Mouse (Mus musculus): ENCODE measurements around the gene Gse1. TPM values are rescaled to one million over a fixed set of nuclear protein-coding genes. Genes with fewer than 3 reads are reported as not detected.

Gse1 gene
- total RNA-seq, 1 experiment = 21.4 TPM

DNA sequence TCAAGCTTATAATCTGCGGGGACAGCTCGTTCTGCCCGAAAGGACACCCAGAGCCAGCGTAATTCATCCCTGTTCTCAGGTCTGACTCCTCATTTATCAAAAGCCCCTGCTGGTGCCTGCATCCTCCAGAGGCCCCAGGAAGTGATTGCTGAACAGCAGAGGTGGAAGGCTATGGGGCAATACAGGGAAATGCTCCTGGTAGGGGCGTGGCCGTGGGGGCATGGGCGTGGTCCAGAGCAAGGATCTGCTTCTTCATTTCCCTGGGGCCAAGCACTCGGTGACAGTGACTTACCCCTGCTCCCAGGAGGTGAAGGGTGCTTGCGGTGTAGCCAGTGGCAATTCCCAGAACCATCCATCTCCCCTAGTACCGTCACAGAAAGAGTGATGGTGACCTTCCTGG, 217.0 kb downstream of the Gse1 start:
- no peak for TF ChIP-seq ZNF384 (IDR thresholded peaks at IDR 0.05; ENCODE audit: low read depth, low read length)
- no peak for TF ChIP-seq CHD2 (IDR thresholded peaks at IDR 0.05; ENCODE audit: low read depth, low read length)
- no peak for TF ChIP-seq MAFK (IDR thresholded peaks at IDR 0.05; ENCODE audit: insufficient read depth, low read depth, low read length)
- TF ChIP-seq HCFC1 (IDR thresholded peaks at IDR 0.05; ENCODE audit: borderline replicate concordance, insufficient read depth, low read length) = no peak
- no peak for TF ChIP-seq ZC3H11A (IDR thresholded peaks at IDR 0.05; ENCODE audit: borderline replicate concordance, low read depth, low read length)
- H3K4me3 ChIP-seq (ENCODE audit: insufficient read depth in 1 of 2, low read depth in 1 of 2, low read length in 2 of 2, poor library complexity in 1 of 2, severe bottlenecking in 1 of 2) = no peak overlapping the region
- no peak overlapping the region for H3K9ac ChIP-seq (ENCODE audit: insufficient read depth, low read depth, low read length, poor library complexity, severe bottlenecking)
- in situ Hi-C loops (cut with MboI; ENCODE audit: low sequenced_read_pairs in 2 of 2, unreplicated experiment in 2 of 2) = no loop called here
- DNase-seq (ENCODE audit: low read depth, low spot score) = no peak
- no peaks in the 10 kb centered on the region for H3K9me3 ChIP-seq (ENCODE audit: control insufficient read depth, insufficient read depth, low read depth, low read length)
- H3K36me3 ChIP-seq (ENCODE audit: control insufficient read depth, insufficient read depth, low read length, poor library complexity, severe bottlenecking) = no peaks in the 10 kb centered on the region
- peaks cover 0 to 1% of the 10 kb centered on the region in 2 experiments; a peak in 2 of 4 replicates for H3K4me1 ChIP-seq (ENCODE audit: control insufficient read depth in 2 of 2, insufficient read depth in 2 of 2, low read length in 2 of 2, poor library complexity in 1 of 2)
- H3K27ac ChIP-seq (ENCODE audit: insufficient read depth, low read depth, low read length, poor library complexity, severe bottlenecking) = no peak overlapping the region

DNA sequence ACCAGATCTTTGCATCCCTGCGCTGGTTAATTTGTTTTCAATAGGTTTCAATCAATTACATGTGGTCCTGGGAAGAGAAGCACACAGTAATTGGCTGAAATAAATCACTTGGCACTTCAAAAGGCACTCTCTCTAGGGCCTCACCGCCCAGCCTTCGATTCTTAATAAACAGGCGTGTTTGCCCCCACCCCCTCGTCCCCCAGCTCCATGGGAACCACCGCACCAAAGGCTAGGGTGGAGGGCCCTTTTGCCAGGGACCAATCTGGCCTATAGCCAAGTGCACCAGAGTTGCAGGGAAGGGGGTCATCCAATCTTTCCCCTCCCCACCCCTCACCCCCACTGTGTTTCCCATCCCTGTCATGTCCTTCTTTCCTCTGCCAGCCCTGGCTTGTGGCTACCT, 219.9 kb downstream of the Gse1 start:
- peaks cover 0 to 5% of the 10 kb centered on the region in 2 experiments; a peak in 1 of 4 replicates for H3K4me1 ChIP-seq (ENCODE audit: control insufficient read depth in 2 of 2, insufficient read depth in 2 of 2, low read length in 2 of 2, poor library complexity in 1 of 2)
- H3K9me3 ChIP-seq (ENCODE audit: control insufficient read depth, insufficient read depth, low read depth, low read length) = no peaks in the 10 kb centered on the region
- in situ Hi-C loops (cut with MboI; ENCODE audit: low sequenced_read_pairs in 2 of 2, unreplicated experiment in 2 of 2) = no loop called here
- TF ChIP-seq MAFK (IDR thresholded peaks at IDR 0.05; ENCODE audit: insufficient read depth, low read depth, low read length) = no peak
- TF ChIP-seq ZNF384 (IDR thresholded peaks at IDR 0.05; ENCODE audit: low read depth, low read length) = no peak
- no peak for TF ChIP-seq HCFC1 (IDR thresholded peaks at IDR 0.05; ENCODE audit: borderline replicate concordance, insufficient read depth, low read length)
- no peak for TF ChIP-seq CHD2 (IDR thresholded peaks at IDR 0.05; ENCODE audit: low read depth, low read length)
- TF ChIP-seq ZC3H11A (IDR thresholded peaks at IDR 0.05; ENCODE audit: borderline replicate concordance, low read depth, low read length) = no peak
- no peak for DNase-seq (ENCODE audit: low read depth, low spot score)
- no peak overlapping the region for H3K27ac ChIP-seq (ENCODE audit: insufficient read depth, low read depth, low read length, poor library complexity, severe bottlenecking)
- H3K4me3 ChIP-seq (ENCODE audit: insufficient read depth in 1 of 2, low read depth in 1 of 2, low read length in 2 of 2, poor library complexity in 1 of 2, severe bottlenecking in 1 of 2) = no peak overlapping the region
- no peak overlapping the region for H3K9ac ChIP-seq (ENCODE audit: insufficient read depth, low read depth, low read length, poor library complexity, severe bottlenecking)
- no peaks in the 10 kb centered on the region for H3K36me3 ChIP-seq (ENCODE audit: control insufficient read depth, insufficient read depth, low read length, poor library complexity, severe bottlenecking)

DNA sequence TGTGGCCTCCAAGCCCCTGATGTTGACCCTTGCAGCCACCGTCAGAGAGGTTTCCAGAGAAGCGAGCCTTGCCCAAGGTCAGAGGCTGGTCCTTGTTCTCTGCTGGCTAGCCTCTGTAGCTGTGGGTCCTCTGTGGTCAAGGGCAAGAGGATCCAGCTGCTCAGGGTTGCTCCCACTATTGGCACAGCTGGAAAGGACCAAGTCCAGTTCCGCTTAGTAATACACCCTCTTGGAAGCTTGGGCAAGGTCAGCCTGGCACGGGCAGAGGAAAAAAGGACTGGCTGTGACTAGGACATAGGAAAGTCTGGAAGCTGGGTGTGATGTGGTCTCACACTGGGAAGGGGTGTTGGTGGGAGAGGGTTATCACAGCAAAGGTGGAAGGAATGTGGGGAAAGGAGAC, 220.9 kb downstream of the Gse1 start:
- Histone ChIP-seq H3K9ac (ENCODE audit: insufficient read depth, low read depth, low read length, poor library complexity, severe bottlenecking) (no peak overlapping the region), H3K27ac (ENCODE audit: insufficient read depth, low read depth, low read length, poor library complexity, severe bottlenecking) (no peak overlapping the region), H3K36me3 (ENCODE audit: control insufficient read depth, insufficient read depth, low read length, poor library complexity, severe bottlenecking) (no peaks in the 10 kb centered on the region), H3K4me1 (ENCODE audit: control insufficient read depth in 2 of 2, insufficient read depth in 2 of 2, low read length in 2 of 2, poor library complexity in 1 of 2) (peaks cover 0 to 5% of the 10 kb centered on the region in 2 experiments; a peak in 1 of 4 replicates), H3K9me3 (ENCODE audit: control insufficient read depth, insufficient read depth, low read depth, low read length) (no peaks in the 10 kb centered on the region), H3K4me3 (ENCODE audit: insufficient read depth in 1 of 2, low read depth in 1 of 2, low read length in 2 of 2, poor library complexity in 1 of 2, severe bottlenecking in 1 of 2) (no peak overlapping the region)
- DNase-seq (ENCODE audit: low read depth, low spot score) = no peak
- in situ Hi-C loops (cut with MboI; ENCODE audit: low sequenced_read_pairs in 2 of 2, unreplicated experiment in 2 of 2) = no loop called here
- TF ChIP-seq ZC3H11A (IDR thresholded peaks at IDR 0.05; ENCODE audit: borderline replicate concordance, low read depth, low read length) (no peak), HCFC1 (IDR thresholded peaks at IDR 0.05; ENCODE audit: borderline replicate concordance, insufficient read depth, low read length) (no peak), CHD2 (IDR thresholded peaks at IDR 0.05; ENCODE audit: low read depth, low read length) (no peak), MAFK (IDR thresholded peaks at IDR 0.05; ENCODE audit: insufficient read depth, low read depth, low read length) (no peak), ZNF384 (IDR thresholded peaks at IDR 0.05; ENCODE audit: low read depth, low read length) (no peak)

DNA sequence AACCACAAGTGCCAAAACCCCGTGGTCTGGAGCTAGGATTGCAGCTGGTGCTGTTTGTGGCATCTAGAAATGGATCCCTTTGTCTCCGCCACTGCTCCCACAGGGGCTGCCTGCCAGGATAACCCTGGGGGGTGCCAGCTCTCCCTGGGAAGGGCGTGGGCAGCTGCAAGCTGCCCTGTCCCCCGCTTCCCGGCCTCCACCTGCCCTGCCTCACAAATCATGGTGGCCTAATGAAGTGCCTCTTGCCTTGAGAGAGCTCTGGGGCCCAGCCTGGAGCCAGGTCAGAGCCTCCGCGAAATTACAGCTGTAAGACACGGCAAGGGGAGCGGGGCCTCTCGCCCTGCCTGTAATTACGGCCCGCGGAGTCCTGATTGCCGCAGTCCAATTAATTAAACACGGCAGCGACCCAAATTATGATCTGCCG, 221.4 kb downstream of the Gse1 start:
- no peaks in the 10 kb centered on the region for H3K9me3 ChIP-seq (ENCODE audit: control insufficient read depth, insufficient read depth, low read depth, low read length)
- no peak overlapping the region for H3K9ac ChIP-seq (ENCODE audit: insufficient read depth, low read depth, low read length, poor library complexity, severe bottlenecking)
- no peaks in the 10 kb centered on the region for H3K36me3 ChIP-seq (ENCODE audit: control insufficient read depth, insufficient read depth, low read length, poor library complexity, severe bottlenecking)
- no peak for DNase-seq (ENCODE audit: low read depth, low spot score)
- no peak overlapping the region for H3K27ac ChIP-seq (ENCODE audit: insufficient read depth, low read depth, low read length, poor library complexity, severe bottlenecking)
- peak overlapping the region; percentile 8 to 14; a peak in 3 of 4 replicates for H3K4me3 ChIP-seq (ENCODE audit: insufficient read depth in 1 of 2, low read depth in 1 of 2, low read length in 2 of 2, poor library complexity in 1 of 2, severe bottlenecking in 1 of 2)
- in situ Hi-C loops (cut with MboI; ENCODE audit: low sequenced_read_pairs in 2 of 2, unreplicated experiment in 2 of 2) = no loop called here
- H3K4me1 ChIP-seq (ENCODE audit: control insufficient read depth in 2 of 2, insufficient read depth in 2 of 2, low read length in 2 of 2, poor library complexity in 1 of 2) = peaks cover 0 to 5% of the 10 kb centered on the region in 2 experiments; a peak in 1 of 4 replicates
- TF ChIP-seq CHD2 (IDR thresholded peaks at IDR 0.05; ENCODE audit: low read depth, low read length) = no peak

DNA sequence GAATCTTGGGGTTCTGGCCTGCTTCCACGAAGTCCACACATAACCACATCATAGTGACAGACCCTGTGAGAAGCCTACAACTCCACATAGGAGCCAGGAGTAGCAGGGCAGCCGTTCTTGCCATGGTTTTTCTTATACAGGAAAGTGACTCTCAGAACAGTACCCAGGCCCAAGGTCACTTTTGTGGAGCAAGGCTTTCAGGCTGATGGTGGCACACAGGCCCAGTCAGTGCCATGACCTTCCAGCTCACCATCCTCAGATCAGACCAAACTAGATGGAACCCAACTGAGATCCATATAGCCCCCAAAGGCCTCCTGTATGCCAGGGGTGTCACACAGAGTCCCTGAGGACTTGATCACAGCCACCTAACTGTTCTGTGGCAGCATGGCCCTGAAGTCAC, 223.9 kb downstream of the Gse1 start:
- TF ChIP-seq ZC3H11A (IDR thresholded peaks at IDR 0.05; ENCODE audit: borderline replicate concordance, low read depth, low read length) (no peak), MAFK (IDR thresholded peaks at IDR 0.05; ENCODE audit: insufficient read depth, low read depth, low read length) (no peak), ZNF384 (IDR thresholded peaks at IDR 0.05; ENCODE audit: low read depth, low read length) (no peak), HCFC1 (IDR thresholded peaks at IDR 0.05; ENCODE audit: borderline replicate concordance, insufficient read depth, low read length) (no peak), CHD2 (IDR thresholded peaks at IDR 0.05; ENCODE audit: low read depth, low read length) (no peak)
- H3K9me3 ChIP-seq (ENCODE audit: control insufficient read depth, insufficient read depth, low read depth, low read length) = no peaks in the 10 kb centered on the region
- in situ Hi-C loops (cut with MboI; ENCODE audit: low sequenced_read_pairs in 2 of 2, unreplicated experiment in 2 of 2) = no loop called here
- H3K9ac ChIP-seq (ENCODE audit: insufficient read depth, low read depth, low read length, poor library complexity, severe bottlenecking) = no peak overlapping the region
- H3K27ac ChIP-seq (ENCODE audit: insufficient read depth, low read depth, low read length, poor library complexity, severe bottlenecking) = peak overlapping the region; percentile 22; the same call in 1 of the 2 replicates
- H3K4me3 ChIP-seq (ENCODE audit: insufficient read depth in 1 of 2, low read depth in 1 of 2, low read length in 2 of 2, poor library complexity in 1 of 2, severe bottlenecking in 1 of 2) = no peak overlapping the region
- no peaks in the 10 kb centered on the region for H3K36me3 ChIP-seq (ENCODE audit: control insufficient read depth, insufficient read depth, low read length, poor library complexity, severe bottlenecking)
- DNase-seq (ENCODE audit: low read depth, low spot score) = no peak
- peaks cover 2 to 10% of the 10 kb centered on the region in 2 experiments; a peak in 1 of 4 replicates for H3K4me1 ChIP-seq (ENCODE audit: control insufficient read depth in 2 of 2, insufficient read depth in 2 of 2, low read length in 2 of 2, poor library complexity in 1 of 2)
